Mouse (Mus musculus): ENCODE results near the gene Safb.

DNA sequence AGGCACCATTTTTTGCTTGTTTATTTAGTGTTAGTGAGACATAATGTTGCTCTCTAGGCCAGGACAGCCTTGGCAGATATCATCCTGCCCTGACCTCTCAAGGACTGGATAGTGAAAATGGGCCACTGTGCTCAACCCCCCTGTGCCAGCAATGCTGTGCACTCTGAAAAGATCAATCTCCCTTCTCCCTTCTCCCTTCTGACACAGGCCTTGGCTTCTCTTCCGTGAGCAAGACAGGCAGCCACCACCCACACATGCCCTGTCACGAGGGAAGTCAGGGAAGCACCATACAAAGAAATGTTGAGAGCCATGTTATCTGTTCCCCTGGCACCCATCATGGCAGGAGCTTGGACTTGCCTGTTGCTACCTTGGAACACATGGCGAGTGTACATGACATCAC lies 70.7 kb downstream of the Safb start:
- no peak for TF ChIP-seq CTCF (IDR thresholded peaks at IDR 0.05; ENCODE audit: low read depth, low read length)
- no peak for TF ChIP-seq POLR2AphosphoS5 (IDR thresholded peaks at IDR 0.05; ENCODE audit: insufficient replicate concordance, low read depth, low read length)
